Mouse (Mus musculus) B cell, adult 67 days (primary cell): ENCODE results near the gene Lrrc2. TPM values are rescaled to one million over a fixed set of nuclear protein-coding genes. Genes with fewer than 3 reads are reported as not detected.

Experiments
- total RNA-seq, 2 experiments: library from RNA; stranded (reverse); gene quantifications; 4 replicates each; pipeline ENCODE4 v1.2.4; 2023

The Lrrc2 gene
- under 1 TPM in 1 of 2 experiments, not detected in 1; 0.38 TPM for total RNA-seq

GRCm38 (mm10) chr9:110951397-110951796, at the start of gene Lrrc2:
TSS of gene Lrrc2 (plus strand) at chr9:110951545.

DNA sequence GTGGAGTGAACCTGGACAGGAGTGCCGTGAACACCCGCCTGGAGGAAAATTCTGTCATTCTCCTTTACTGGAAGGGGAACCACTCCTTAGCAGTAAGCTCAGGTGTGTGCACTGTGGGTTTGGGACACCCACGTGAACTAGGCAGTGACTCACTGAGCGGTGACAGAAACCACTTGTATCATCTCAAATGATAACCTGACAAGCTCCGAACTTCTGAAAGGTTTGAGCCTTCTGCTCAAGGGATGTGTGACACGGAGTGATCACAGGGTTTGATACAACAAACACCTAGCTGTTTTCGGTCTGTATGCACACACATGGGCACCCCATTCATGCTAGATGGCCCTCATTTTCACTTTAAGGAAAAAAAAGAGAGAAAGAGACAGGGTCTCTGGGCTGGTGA, 34.6 kb upstream of the Lrrc2 start, which contains the start of gene Fam240a:
Gene Fam240a (minus strand): TSS at position 76 of the 400 bp plus-strand sequence.

GRCm38 (mm10) chr9:110945926-110946325, 5.4 kb upstream of the Lrrc2 start, which contains the start of gene Tdgf1:
TSS of gene Tdgf1 (minus strand) at chr9:110946158.

DNA sequence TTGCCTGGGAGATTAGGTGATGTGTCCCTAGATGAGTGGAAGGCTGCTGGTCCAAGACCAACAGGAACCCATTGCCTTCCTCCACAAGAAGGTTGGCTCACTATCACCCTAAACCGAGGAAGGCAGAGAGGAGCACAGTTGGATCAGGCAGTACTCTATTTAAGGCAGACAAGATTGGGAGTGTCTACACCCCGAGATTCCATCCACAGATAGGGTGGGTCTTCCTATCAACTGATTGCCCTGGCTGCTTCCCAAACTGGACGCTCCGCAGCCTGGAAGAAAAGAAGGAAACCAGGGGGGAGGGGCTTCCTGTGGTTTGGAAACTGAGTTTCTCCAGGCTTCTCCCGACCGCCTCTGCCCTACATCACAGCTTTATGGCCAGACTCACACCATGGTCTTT, 38.9 kb downstream of the Lrrc2 start, which contains the start of gene Rtp3:
Gene Rtp3 (minus strand): TSS at position 380 of the 400 bp plus-strand sequence.

GRCm38 (mm10) chr9:111019022-111019421, 67.7 kb downstream of the Lrrc2 start, which contains the start of gene Ltf:
TSS of gene Ltf (plus strand) at chr9:111019271.

Other genes starting within 250 kb of the Lrrc2 start
- under 1 TPM in 1 of 2 experiments, not detected in 1; 0.83 TPM for gene Myl3, start 209.7 kb upstream of the Lrrc2 start, total RNA-seq
- not detected for gene Pth1r, start 204.4 kb upstream of the Lrrc2 start, total RNA-seq
- gene Prss42, start 153.4 kb upstream of the Lrrc2 start, total RNA-seq = not detected
- not detected for gene Prss44, start 137.6 kb upstream of the Lrrc2 start, total RNA-seq
- gene Prss43, start 124.9 kb upstream of the Lrrc2 start, total RNA-seq = not detected
- gene Prss45, start 117.0 kb upstream of the Lrrc2 start, total RNA-seq = not detected
- not detected for gene Prss46, start 107.0 kb upstream of the Lrrc2 start, total RNA-seq
- not detected for gene Prss50, start 93.6 kb upstream of the Lrrc2 start, total RNA-seq
- 1 to 10 TPM in 1 of 2 experiments, under 1 TPM in 1; 0.68 to 1.1 TPM for gene Als2cl, start 71.7 kb upstream of the Lrrc2 start, total RNA-seq
- not detected for gene Tmie, start 71.4 kb upstream of the Lrrc2 start, total RNA-seq
- gene Fam240a, start 34.7 kb upstream of the Lrrc2 start, total RNA-seq = not detected
- gene Tdgf1, start 5.4 kb upstream of the Lrrc2 start, total RNA-seq = not detected
- not detected for gene Rtp3, start 39.0 kb downstream of the Lrrc2 start, total RNA-seq
- gene Ltf, start 67.7 kb downstream of the Lrrc2 start, total RNA-seq = 1 to 10 TPM; 2.3 to 4.3 TPM
- 1 to 10 TPM; 2.8 to 4.6 TPM for gene Ccrl2, start 106.0 kb downstream of the Lrrc2 start, total RNA-seq
- gene Lrrfip2, start 166.0 kb downstream of the Lrrc2 start, total RNA-seq = 10 to 100 TPM; 27.3 to 33.9 TPM